Mouse (Mus musculus): ENCODE data around the gene Irf4.

DNA sequence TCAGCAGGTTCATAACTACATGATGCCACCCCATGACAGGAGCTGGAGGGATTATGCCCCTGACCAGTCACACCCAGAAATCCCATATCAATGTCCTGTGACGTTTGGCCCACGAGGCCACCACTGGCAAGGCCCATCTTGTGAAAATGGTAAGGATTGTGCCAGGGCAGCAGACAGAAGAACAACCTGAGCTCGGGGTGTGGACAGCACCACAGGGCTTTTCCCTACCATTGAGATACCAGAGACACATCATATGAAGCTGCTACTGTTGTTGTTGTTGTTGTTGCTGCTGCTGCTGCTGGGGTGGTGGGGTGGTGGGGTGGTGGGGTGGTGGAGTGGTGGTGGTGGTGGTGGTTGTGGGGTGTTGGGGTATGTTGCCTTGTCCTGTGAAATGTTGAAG is 4.4 kb downstream of the Irf4 start:
- TF ChIP-seq CTCF (IDR thresholded peaks at IDR 0.05; ENCODE audit: control insufficient read depth, insufficient read depth, low read length) (no peak), POLR2A (IDR thresholded peaks at IDR 0.05; ENCODE audit: borderline replicate concordance, control insufficient read depth, low read depth, low read length) (no peak)

Data from bone marrow, adult 2 months (tissue).